Mouse (Mus musculus) heart, embryonic 15.5 days (tissue): ENCODE measurements around the gene Fbxo11. TPM values are rescaled to one million over a fixed set of nuclear protein-coding genes. Genes with fewer than 3 reads are reported as not detected.
A peak's percentile ranks its signal among the peaks of the same experiment; 100 is the strongest.
"Not testable (repeated sequence)": the region's sequence is repeated elsewhere in the genome, so short reads cannot be mapped to it uniquely, and the experiment has no call there.

Experiments used
- ATAC-seq: fragments of 200-750 bp; cut with Nextera tagmentation; replicated peaks from 2 replicates; pipeline ENCODE4 v1.8.0; 2017; ENCODE audit warnings: low read depth, moderate TSS enrichment; ENCODE audit not compliant: insufficient number of reproducible peaks, insufficient read depth, low FRiP score
- H3K27ac ChIP-seq: fragments of 300-500 bp; sonication (generic); 2 replicates; pipeline ENCODE4 v1.5.1; 2015; ENCODE audit warnings: mild to moderate bottlenecking, inconsistent platforms
- H3K27me3 ChIP-seq: fragments of 300-500 bp; sonication (generic); 2 replicates; pipeline ENCODE4 v1.6.1; 2015; ENCODE audit warnings: inconsistent platforms
- H3K36me3 ChIP-seq: fragments of 300-500 bp; sonication (generic); 2 replicates; pipeline ENCODE4 v1.6.1; 2015; ENCODE audit warnings: mild to moderate bottlenecking, inconsistent platforms
- H3K4me1 ChIP-seq: fragments of 300-500 bp; sonication (generic); replicated peaks from 2 replicates; pipeline ENCODE4 v1.6.1; 2015; ENCODE audit warnings: inconsistent platforms
- H3K4me2 ChIP-seq: fragments of 300-500 bp; sonication (generic); 2 replicates; pipeline ENCODE4 v1.6.1; 2015; ENCODE audit warnings: inconsistent platforms, mild to moderate bottlenecking, moderate library complexity
- H3K4me3 ChIP-seq: fragments of 300-500 bp; sonication (generic); 2 replicates; pipeline ENCODE4 v1.5.1; 2015; ENCODE audit warnings: mild to moderate bottlenecking, inconsistent platforms
- H3K9ac ChIP-seq: fragments of 300-500 bp; sonication (generic); 2 replicates; pipeline ENCODE4 v1.6.1; 2015; ENCODE audit warnings: mild to moderate bottlenecking, inconsistent platforms
- H3K9me3 ChIP-seq: fragments of 300-500 bp; sonication (generic); replicated peaks from 2 replicates; pipeline ENCODE4 v1.6.1; 2016; ENCODE audit warnings: inconsistent platforms
- WGBS: fragments of 180-500 bp; shearing (Covaris S2); methylation state at CpG from one replicate; pipeline ENCODE4 v1.1.7; 2015; ENCODE audit warnings: mixed read lengths; 5-methylcytosine and 5-hydroxymethylcytosine counted together
- polyA plus RNA-seq: library from polyadenylated mRNA; unstranded; fragments of >200 nt; fragmentation: Nextera tagmentation; extraction: Ambion mirVana; gene quantifications from 2 replicates; pipeline ENCODE4 v1.2.1, GENCODE M21; 2015

Fbxo11 gene
- polyA plus RNA-seq, 1 experiment from 2014 or later: 11.3 TPM

GRCm38 (mm10) chr17:87997808-87998207 lies 67.3 kb downstream of the Fbxo11 start:
- no peak for ATAC-seq
- H3K27me3 ChIP-seq: no peaks in the 10 kb centered on the region
- WGBS: 81% methylated on average over 4 of the region's 4 CpGs
- H3K27ac ChIP-seq: no peak overlapping the region
- no peak overlapping the region for H3K4me3 ChIP-seq
- peaks cover 75% of the 10 kb centered on the region for H3K36me3 ChIP-seq
- H3K9me3 ChIP-seq: no peaks in the 10 kb centered on the region
- no peaks in the 10 kb centered on the region for H3K4me1 ChIP-seq
- no peak overlapping the region for H3K4me2 ChIP-seq
- H3K9ac ChIP-seq: no peak overlapping the region

GRCm38 (mm10) chr17:87993338-87993737 lies 71.8 kb downstream of the Fbxo11 start:
- Histone ChIP-seq H3K27me3 (no peaks in the 10 kb centered on the region), H3K4me2 (no peak overlapping the region), H3K4me1 (no peaks in the 10 kb centered on the region), H3K9ac (no peak overlapping the region), H3K4me3 (no peak overlapping the region), H3K27ac (no peak overlapping the region), H3K36me3 (peaks cover 80% of the 10 kb centered on the region), H3K9me3 (no peaks in the 10 kb centered on the region)
- ATAC-seq: no peak
- 85% methylated on average over 1 of the region's 1 CpGs for WGBS

- Histone ChIP-seq H3K9me3 (no peaks in the 10 kb centered on the region), H3K4me2 (no peak overlapping the region), H3K27ac (no peak overlapping the region), H3K27me3 (no peaks in the 10 kb centered on the region), H3K4me1 (0 out of 2 replicates have a peak, but pooled peaks cover 3% of the 10 kb centered on the region), H3K4me3 (no peak overlapping the region), H3K9ac (no peak overlapping the region), H3K36me3 (peaks cover 82% of the 10 kb centered on the region)
- no peak for ATAC-seq
- 91% methylated on average over 3 of the region's 3 CpGs for WGBS
These were observed 72.9 kb downstream of the Fbxo11 start for GRCm38 (mm10) chr17:87992154-87992553.

GRCm38 (mm10) chr17:87987507-87987906 lies 77.6 kb downstream of the Fbxo11 start:
- Histone ChIP-seq H3K4me2 (no peak overlapping the region), H3K27ac (no peak overlapping the region), H3K27me3 (no peaks in the 10 kb centered on the region), H3K4me3 (no peak overlapping the region), H3K4me1 (0 out of 2 replicates have a peak, but pooled peaks cover 8% of the 10 kb centered on the region), H3K36me3 (peaks cover 81% of the 10 kb centered on the region), H3K9me3 (no peaks in the 10 kb centered on the region), H3K9ac (no peak overlapping the region)
- WGBS: 73% methylated on average over 6 of the region's 6 CpGs
- ATAC-seq: no peak

- Histone ChIP-seq H3K27me3 (no peaks in the 10 kb centered on the region), H3K4me1 (0 out of 2 replicates have a peak, but pooled peaks cover 8% of the 10 kb centered on the region), H3K36me3 (peaks cover 69% of the 10 kb centered on the region), H3K9me3 (no peaks in the 10 kb centered on the region), H3K4me2 (no peak overlapping the region), H3K27ac (no peak overlapping the region), H3K4me3 (no peak overlapping the region), H3K9ac (no peak overlapping the region)
- WGBS: 78% methylated on average over 8 of the region's 8 CpGs
- no peak for ATAC-seq
These were observed 79.2 kb downstream of the Fbxo11 start for GRCm38 (mm10) chr17:87985916-87986315.

- no peak overlapping the region for H3K9ac ChIP-seq
- 86% methylated on average over 20 of the region's 20 CpGs for WGBS
- H3K4me1 ChIP-seq: 0 out of 2 replicates have a peak, but pooled peaks cover 8% of the 10 kb centered on the region
- H3K27me3 ChIP-seq: no peaks in the 10 kb centered on the region
- H3K4me3 ChIP-seq: no peak overlapping the region
- H3K9me3 ChIP-seq: no peaks in the 10 kb centered on the region
- ATAC-seq: no peak
- H3K27ac ChIP-seq: no peak overlapping the region
- H3K4me2 ChIP-seq: no peak overlapping the region
- H3K36me3 ChIP-seq: peaks cover 66% of the 10 kb centered on the region
These were observed 80.5 kb downstream of the Fbxo11 start for GRCm38 (mm10) chr17:87984440-87985214.

GRCm38 (mm10) chr17:87983313-87983712 lies 81.8 kb downstream of the Fbxo11 start:
- peaks cover 53% of the 10 kb centered on the region for H3K36me3 ChIP-seq
- WGBS: 69% methylated on average over 4 of the region's 4 CpGs
- no peak overlapping the region for H3K9ac ChIP-seq
- H3K27me3 ChIP-seq: no peaks in the 10 kb centered on the region
- H3K4me3 ChIP-seq: no peak overlapping the region
- H3K4me1 ChIP-seq: 0 out of 2 replicates have a peak, but pooled peaks cover 8% of the 10 kb centered on the region
- no peaks in the 10 kb centered on the region for H3K9me3 ChIP-seq
- no peak overlapping the region for H3K27ac ChIP-seq
- no peak overlapping the region for H3K4me2 ChIP-seq
- no peak for ATAC-seq

- H3K9me3 ChIP-seq: no peaks in the 10 kb centered on the region
- no peak overlapping the region for H3K4me3 ChIP-seq
- no peak overlapping the region for H3K4me2 ChIP-seq
- no peak overlapping the region for H3K9ac ChIP-seq
- 87% methylated on average over 3 of the region's 3 CpGs for WGBS
- ATAC-seq: no peak
- H3K27ac ChIP-seq: no peak overlapping the region
- 0 out of 2 replicates have a peak, but pooled peaks cover 4% of the 10 kb centered on the region for H3K4me1 ChIP-seq
- no peaks in the 10 kb centered on the region for H3K27me3 ChIP-seq
- H3K36me3 ChIP-seq: peaks cover 42% of the 10 kb centered on the region; the same call in 1 of the 2 replicates
These were observed 83.0 kb downstream of the Fbxo11 start for GRCm38 (mm10) chr17:87982112-87982511.

- Histone ChIP-seq H3K4me1 (peaks cover 12% of the 10 kb centered on the region), H3K36me3 (peaks cover 23% of the 10 kb centered on the region; the same call in 1 of the 2 replicates)
- H3K4me2 ChIP-seq, H3K27ac ChIP-seq, H3K9ac ChIP-seq, H3K4me3 ChIP-seq, H3K9me3 ChIP-seq, ATAC-seq, H3K27me3 ChIP-seq: not testable (repeated sequence)
- WGBS: 80% methylated on average over 1 of the region's 1 CpGs
These were observed 85.4 kb downstream of the Fbxo11 start for GRCm38 (mm10) chr17:87979696-87980095.

- not testable (repeated sequence) for ATAC-seq, H3K4me3 ChIP-seq, H3K27ac ChIP-seq, H3K4me2 ChIP-seq, H3K9ac ChIP-seq, H3K27me3 ChIP-seq, H3K9me3 ChIP-seq, H3K36me3 ChIP-seq
- peaks cover 15% of the 10 kb centered on the region for H3K4me1 ChIP-seq
- WGBS: 94% methylated on average over 4 of the region's 4 CpGs
These were observed 88.2 kb downstream of the Fbxo11 start for GRCm38 (mm10) chr17:87976927-87977326.

GRCm38 (mm10) chr17:87976154-87976806 lies 88.8 kb downstream of the Fbxo11 start:
- Histone ChIP-seq H3K27me3 (no peaks in the 10 kb centered on the region), H3K27ac (no peak overlapping the region), H3K4me2 (peak overlapping the region; percentile 67), H3K4me1 (peaks cover 15% of the 10 kb centered on the region), H3K36me3 (peaks cover 10% of the 10 kb centered on the region; the same call in 1 of the 2 replicates), H3K4me3 (peak overlapping the region; percentile 88), H3K9ac (peak overlapping the region; percentile 78), H3K9me3 (no peaks in the 10 kb centered on the region)
- no peak for ATAC-seq
- WGBS: 67% methylated on average over 9 of the region's 9 CpGs
